Mouse (Mus musculus) gastrocnemius, postnatal 10 days (tissue): Measurements from ENCODE around the gene Comtd1. TPM values are rescaled to one million over a fixed set of nuclear protein-coding genes. Genes with fewer than 3 reads are reported as not detected.
A peak's percentile ranks its signal among the peaks of the same experiment; 100 is the strongest.

Experiments
- DNase-seq: peaks from one replicate; pipeline ENCODE4 v3.0.0; 2021; ENCODE audit warnings: mixed read lengths
- total RNA-seq, 2 experiments: library from RNA; stranded (reverse); gene quantifications; 2 replicates each; pipeline ENCODE4 v1.2.3; 2021

Comtd1 gene
- total RNA-seq, 2 experiments from 2014 or later = 10.3 to 11.1 TPM

DNA sequence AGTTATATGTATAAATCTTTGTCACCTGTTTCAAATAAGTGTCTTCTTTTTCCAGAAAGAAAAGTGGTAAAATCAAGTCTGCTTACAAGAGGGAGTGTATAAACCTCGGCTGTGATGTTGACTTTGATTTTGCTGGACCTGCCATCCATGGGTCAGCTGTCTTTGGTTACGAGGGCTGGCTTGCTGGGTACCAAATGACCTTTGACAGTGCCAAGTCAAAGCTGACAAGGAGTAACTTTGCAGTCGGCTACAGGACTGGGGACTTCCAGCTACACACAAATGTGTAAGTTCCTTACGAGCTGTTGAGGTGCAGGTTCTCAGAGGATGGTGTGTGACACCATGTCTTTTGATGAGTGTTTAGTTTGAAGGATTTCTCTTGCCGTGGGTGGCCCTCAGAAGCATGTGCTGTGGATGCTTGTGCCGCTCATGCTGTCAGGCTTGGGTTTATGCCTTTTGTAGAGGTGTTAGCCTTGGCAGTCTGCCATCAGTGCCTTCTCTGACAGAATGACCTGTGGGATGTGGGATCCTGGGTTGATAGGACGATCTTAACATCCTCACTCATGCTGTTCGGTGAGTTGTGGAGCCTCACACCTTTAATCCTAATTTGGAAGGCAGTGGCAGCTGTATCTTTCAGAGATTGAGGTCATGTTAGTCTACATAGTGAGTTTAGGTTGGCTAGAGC is 10.3 kb downstream of the Comtd1 start:
- no peak for DNase-seq

DNA sequence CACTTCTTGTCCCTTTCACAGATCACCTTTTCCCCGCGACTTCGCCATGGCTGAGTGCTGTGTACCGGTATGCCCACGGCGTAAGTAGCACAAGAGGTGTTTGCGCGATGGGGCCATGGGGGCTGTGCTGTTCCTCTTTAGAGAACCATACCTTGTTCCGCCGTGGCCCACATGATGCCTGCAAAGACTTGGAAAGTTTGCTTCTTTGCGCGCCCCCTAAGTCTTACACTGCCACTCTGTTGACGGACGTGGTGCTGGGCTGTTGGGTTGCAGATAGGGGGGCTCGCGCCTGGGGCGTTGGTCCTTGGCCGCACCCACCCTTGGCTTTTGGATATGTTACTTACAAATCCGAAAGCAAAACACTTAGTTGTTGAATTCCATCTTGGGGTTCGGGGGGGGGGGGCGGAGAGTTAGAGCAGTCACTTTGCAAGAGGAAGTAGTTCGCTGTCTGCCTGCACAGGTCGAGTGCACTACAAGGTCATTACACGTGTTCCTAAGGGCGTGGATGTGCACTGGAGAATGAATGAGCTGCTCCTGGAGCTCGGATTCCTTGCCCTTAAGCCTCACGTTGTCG is 16.9 kb downstream of the Comtd1 start:
- no peak for DNase-seq

DNA sequence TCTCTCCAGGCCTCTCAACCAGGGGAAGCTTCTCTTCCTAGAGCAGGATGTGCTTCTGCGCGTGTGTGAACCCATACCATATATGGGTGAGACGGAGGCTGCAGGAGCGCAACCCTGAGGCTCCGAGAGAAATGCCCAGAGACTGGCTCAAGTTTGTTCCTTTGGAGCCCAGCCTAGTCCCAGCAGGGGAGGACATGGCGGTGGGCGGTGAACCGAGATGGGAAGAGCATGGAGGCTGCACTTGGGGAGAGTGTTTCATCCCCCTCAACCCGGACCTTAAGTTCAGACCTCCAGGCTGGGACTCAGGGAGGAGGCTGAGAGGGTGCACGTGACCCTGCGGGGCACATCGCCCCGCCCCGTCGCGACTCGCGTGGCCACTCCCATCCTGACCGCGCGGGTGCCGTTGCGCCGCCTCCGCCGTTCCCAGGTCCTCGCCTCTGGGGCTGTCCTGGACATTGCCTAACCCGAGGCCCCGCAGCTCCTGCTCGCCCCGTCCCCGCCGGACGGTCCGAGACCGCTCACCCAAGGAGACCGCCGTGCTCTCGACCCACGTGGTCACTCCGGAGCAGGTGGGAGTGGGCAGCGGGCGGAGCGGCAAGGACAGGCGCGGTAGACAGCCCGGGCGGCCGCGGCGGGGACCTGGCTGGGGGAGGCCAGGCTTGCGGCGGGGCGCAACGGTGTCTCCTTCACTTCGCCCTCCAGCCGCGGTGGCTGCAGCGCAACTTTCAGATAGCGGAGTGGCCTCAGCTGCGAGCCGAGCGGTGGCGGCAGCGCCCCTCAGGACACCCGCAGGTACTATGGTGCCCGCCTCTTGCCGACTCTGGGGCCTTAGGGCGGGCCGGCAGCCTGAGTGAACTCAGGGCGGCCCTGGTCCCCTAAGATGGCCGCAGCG is 17.7 kb downstream of the Comtd1 start:
- peak; percentile 97 for DNase-seq

DNA sequence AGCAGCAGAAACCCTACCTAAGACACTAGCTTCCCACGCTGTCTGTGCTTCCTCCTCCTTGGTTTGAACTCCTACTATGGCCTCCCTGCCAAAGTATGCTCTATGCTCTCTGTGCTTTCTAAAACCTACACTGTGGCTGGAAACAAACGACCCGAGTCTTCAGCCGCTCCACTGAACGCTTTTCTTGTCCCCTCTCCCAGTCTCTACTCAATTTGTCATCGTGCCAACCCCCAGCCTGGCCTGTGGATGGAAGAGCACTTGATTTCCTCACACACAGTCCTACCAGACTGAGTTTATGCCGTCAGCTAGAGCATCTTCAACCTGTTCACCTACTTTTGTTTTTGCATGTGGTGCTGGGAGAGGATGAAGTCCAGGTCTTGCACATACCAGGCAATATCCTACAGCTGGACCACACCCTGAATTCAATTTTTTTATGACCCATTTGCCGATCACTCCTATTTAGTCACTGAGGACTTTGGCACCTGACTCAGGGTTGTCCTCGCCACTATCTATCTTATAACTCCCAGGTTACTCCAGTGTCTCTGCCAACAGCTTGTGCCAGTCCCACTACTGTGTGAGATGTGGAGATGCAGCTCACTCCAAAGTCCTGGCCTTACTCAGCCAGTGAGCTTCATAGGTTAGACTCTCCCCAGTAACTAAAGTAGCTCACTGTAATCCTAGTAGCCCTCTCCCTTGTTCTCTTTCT is 22.8 kb downstream of the Comtd1 start:
- DNase-seq = no peak

DNA sequence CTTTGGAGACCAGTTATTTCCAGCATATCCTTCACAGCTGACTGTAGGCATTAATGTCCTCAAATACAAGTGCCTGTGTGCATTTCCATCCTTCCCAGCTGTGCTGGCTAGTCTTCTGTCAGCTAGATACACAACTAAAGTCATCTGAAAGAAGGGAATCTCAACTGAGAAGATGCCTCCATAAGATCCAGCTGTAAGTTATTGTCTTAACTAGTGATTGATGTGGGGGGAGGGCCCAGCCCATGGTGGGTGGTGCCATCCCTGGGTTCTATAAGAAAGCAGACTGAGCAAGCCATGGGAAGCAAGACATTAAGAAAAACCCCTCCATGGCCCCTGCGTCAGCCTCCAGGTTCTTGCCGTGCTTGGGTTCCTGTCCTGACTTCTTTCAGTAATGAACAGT is 23.8 kb downstream of the Comtd1 start, which contains the start of gene Vdac2:
TSS of gene Vdac2 (plus strand) at position 301 of the 400 bp plus-strand sequence.
- DNase-seq = no peak

DNA sequence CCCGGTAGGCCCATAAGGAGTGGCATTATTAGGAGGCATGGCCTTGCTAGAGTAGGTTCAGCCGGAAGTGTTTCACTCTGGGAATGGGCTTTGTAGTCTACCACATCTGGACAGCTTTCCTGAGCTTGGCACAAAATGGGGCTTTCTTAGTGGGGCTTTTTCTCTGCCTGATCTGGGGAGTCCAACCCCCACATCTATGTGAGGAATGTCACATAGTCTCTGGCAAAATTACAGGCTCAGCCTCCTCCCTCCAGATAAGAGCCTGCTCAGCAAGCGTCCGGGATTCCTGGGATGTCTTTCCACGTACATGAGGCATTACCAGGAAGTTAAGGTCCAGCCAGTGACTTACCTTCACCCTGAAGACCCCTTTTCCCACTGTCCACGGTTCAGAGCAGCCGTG is 24.9 kb downstream of the Comtd1 start:
- no peak for DNase-seq

DNA sequence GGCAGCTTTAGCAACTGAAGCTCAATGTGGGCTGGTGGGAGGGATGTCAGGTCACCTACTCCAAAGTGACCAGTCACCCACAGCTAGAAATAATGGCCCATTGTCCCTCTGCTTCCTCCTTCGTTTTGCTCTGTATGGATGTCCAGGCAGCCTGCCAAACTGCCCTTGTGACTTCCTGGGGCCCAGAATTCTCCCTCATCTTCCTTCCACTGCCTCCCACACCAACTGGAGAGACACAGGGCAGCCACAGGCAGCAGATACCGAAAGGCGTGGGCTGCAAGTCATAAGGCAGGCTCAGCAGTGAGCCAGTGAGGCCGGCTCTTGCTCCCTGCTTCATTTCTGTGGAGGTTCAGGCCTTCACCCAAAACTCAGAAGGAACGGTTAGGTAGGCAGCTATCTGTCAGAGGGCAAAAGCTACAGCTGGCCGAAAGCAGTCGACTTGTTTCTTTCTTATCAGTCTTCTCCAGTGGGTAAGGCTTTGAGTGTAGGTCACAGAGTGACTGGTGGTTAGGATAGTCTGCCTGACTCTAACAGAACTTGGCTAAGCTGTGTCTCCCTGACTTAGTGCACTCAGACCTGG is 25.9 kb downstream of the Comtd1 start:
- peak; percentile 77 for DNase-seq

DNA sequence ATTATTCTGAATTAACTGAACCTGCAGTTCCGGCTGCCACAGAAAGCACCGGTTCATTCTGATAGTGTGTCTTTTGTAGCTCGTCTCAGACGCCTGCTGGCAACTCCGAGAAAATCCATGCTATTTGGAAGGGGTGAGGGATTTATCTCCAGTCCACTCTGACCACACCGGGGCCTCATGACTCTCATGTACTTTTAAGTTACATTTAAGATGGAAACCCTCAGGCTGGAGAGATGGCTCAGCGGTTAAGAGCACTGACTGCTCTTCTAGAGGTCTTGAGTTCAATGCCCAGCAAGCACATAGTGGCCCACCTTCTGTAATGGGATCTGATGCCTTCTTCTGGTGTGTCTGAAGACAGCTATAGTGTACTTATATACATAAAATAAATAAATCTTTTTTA is 26.5 kb downstream of the Comtd1 start:
- no peak for DNase-seq

DNA sequence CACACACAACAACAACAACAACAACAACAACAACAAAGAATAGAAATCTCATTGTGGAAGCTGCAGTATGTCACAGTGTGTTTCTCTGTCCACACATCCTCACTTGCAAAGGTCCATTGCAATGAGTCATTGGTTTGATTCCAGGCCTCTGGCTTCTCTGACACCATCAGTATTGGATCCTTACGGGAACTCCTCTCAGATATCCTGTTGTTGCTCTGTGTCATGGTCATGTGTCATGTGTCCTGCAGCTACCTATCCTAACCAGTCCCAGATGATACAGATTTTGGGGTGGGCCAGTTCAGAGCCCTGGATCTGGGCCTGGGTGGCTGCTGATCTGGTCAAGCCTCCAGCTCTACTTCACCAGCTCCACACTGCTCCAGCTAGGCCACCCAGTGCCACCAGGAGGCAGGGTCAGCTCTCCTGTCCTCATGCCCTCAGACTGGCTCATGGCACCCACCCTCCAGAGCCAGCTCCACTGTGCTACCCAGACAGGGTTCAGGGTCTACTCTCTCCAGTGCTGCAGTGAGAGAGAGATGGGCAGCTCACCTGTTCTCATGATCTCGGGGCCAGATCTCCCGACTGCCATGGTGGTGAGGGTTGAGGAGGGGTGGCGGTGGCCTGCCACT is 27.8 kb downstream of the Comtd1 start:
- DNase-seq = no peak

DNA sequence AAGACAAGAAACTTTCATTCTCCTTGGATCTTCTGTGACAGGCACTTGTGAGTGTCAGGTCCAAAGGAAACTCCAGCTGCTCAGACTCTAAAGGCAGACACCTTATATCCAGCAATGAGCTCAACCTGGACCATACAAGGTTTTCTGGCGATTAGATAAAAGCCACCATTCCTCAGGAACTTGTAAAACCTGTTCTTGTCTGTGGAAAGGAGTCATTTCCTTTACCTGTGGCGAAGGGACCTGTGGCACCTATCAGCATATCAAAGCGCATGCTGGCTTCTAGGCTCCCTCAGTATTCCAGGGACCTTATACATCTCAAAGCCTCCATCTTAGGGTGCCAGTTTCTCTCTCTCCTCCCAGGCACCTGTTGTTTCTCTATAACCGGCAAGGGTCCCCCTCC is 31.3 kb downstream of the Comtd1 start:
- DNase-seq = no peak

DNA sequence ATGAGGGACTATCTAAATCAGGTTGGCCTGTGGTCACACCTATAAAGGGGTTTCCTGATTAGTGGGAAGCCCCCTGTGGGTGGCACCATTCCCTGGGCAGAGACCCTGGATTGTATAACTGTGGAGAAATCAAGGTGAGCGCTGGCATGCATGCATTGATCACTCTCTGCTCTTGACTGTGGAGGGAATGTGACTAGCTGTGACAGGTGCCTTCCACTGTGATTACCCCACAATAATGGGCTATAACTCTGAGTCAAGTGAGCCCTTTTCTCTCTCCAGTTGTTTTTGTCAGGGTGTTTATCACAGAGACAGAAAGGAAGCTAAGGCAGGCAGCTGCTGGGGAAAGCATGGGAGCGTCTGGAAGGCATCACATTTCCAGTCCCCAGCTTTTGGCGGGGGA is 32.5 kb downstream of the Comtd1 start:
- no peak for DNase-seq

DNA sequence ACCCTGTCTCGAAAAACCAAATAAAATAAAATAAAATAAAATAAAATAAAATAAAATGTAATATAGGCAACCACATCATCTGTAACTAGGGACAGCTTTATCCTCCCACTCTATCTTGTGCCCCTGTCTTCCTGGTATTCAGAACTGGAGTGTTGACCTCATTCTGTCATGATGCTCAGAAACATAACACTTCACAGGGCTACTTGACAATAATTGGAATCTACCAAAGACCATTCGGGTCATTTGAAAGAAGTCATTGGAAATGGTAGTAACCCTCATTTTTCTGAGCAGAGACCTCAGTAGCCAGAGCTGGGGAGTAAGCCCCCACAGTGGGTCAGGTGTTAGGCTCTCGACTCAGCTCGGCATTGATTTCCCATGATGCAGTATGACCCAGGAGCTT is 34.2 kb downstream of the Comtd1 start:
- no peak for DNase-seq

DNA sequence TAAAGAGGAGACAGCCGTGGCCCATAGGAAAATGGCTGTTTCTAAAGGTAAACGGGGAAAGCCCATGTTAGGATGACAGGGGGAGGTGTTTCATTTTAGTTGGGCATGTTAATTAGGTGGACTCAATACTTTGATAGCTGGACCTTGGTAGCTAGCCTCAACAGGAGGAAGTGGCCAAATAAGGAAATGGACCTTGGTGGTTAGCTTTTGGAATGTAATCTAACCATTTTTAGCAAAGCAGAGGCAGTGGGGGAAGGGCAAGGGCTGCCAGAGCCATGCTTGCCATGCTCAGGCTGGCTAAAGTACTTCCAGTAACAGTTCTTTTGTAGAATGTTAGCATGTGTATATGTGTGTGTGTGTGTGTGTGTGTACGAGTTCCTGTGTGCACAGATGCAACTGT is 34.9 kb downstream of the Comtd1 start:
- no peak for DNase-seq

DNA sequence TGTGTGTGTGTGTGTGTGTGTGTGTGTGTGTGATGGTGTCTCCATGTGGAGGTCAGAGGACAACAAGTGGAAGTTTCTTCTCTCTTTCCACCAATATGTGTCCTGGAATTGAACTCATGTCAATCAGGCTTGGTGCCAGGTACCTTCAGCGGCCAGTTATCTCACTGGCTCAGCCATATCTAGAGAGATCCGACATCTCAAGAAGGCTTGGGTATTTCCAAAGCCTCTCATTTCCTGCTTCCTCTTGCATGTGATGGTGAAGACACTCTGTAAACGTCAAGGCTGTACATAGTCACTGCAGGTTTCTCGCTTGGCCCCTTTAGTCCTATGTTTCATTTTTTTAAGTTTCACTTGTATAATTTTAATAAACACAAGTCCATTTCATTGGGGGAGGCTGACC is 35.6 kb downstream of the Comtd1 start:
- DNase-seq = no peak

DNA sequence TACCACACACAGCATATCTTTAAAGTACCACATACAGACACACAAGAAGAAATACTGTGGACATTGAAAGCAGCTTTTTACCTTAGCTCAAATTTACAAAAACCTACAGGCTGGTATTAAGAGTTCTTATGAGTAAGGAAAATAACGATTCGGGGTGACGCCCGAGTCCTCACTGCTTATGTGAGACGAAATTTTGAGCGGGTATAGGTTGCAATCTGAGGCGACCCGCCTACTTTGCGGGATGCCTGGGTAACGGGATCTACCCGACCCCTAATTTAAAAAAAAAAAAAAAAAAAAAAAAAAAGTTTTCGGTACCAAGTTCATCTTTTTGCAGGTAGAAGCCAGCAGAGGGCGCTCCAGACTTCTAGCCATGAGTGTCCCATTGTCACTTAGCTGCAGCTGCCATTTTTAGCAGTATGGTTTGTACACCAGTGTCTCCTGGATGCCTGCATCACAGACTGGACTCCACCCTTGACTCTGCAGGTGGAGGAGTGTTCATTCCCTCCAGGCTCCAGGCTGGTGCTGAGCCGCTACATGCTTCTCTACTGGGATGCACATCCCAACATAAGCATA is 36.1 kb downstream of the Comtd1 start:
- peak; percentile 67 for DNase-seq

DNA sequence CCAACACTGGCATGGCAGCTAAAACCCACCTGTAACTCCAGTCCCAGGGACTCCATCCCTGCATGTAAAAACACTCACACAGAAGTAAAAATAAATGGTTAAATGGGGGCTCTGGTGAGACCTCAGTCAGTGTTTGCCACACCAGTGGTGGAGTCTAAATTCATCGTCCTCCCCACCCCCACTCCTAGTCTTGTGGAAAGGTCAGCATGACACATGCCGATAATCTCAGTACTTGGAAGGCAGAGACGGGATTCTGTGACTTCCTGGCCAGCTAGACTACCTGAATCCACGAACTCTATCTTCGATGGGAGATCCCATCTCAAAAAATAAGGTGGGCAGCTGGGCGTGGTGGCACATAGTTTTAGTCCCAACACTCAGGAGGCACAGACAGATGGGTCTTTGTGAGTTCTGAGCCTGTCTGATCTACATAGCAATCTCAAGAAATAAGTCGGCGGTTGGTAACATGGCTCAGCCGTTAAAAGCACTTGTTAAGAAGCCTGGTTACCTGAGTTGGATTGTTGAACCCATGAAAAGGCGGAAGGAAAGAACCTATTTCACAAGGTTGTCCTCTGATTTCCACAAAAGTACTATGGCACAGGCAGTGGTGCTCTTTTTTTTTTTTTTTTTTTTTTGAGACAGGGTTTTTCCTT is 36.9 kb downstream of the Comtd1 start:
- no peak for DNase-seq

DNA sequence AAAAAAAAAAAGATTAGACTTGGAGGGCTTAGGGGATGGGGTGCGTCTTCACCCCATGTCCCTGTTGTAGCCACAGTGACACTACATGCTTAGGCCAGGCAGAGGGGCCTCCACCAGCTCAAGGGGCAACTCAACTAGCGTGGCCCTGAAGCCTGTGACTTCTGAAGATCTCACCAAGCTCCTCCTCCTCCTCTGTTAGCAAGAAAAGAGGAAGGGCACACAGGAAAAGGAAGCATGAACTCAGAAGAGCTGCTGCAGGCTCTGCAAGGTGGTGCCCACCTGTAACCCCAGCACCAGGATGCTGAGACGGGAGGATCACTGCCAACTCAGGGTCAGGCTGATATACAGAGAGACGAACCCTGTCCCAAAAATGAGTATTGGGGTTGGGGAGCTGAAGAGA is 37.5 kb downstream of the Comtd1 start:
- no peak for DNase-seq

DNA sequence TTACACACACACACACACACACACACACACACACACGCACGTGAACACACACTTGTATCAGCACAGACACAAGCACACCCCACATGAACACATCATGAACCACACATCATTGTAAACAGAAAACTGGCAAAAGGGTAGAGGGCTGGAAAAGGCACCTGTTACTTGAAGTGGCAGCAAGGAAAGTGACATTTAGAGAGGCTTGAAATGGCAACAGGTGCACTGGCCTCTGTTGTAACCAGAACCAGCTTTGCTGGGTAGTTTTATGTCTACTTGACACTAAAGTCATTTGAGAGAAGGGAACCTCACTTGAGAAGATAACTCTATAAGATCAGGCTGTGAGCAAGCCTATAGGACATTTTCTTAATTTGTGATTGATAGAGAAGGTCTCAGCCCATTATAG is 39.4 kb downstream of the Comtd1 start:
- no peak for DNase-seq

DNA sequence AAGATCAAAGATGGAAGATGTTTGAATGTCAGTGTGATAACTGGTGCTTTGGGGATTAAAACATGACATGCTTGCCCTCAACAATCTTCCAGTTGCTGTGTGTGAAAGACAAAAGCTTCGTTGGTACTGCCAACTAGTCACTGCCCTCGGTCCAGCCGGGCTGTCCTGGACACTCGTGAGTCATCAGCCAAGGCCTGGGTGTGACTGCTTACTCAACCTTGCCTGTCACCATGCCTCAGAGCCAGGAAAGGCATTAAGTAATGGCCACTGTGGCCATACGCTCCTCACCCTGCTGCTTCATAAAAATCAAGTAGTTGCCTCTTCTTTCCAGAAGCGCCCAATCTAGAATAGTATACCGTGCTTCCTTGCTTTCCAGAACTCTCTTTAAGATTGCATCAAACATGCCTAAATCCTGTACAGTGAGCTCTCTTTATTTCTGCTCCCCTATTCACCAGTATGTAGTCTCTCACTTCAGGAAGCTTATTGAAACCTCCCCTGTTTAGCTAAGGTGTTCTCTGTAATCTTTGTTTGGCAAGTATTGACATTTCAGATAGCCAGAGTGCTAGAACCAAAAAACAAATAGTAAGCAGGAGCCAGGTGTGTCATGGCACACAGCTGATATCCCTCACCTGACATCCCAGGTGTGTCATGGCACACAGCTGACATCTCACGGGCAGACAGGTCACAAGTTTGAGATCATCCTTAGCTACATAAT is 40.4 kb downstream of the Comtd1 start:
- DNase-seq = no peak

DNA sequence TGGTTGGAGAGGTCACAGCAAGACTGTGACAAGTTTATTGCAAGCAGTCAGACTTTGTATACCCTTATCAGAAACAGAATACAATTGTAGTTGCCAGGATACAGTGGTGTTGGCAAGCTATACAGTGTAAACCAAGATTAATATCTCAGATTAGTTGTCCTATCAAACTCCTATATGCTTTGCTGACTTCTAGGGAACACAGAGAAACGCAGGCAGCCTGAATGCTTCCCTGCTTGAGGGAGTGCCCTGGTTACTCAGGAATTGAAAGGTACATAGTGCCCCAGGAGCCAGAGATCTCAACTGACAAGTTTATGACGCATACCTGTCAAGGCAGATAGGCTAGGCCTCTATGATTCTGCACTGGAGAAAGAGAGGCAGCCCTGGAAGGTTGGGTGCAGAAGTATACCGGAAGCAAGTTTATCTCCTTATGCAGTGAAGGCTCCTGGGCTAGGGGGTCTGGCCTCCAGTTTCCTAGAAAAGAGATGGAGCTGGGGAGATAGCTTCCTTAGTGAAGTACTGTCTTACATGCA is 42.1 kb downstream of the Comtd1 start:
- no peak for DNase-seq
